Mouse (Mus musculus): ENCODE measurements around the gene C4b. TPM values are rescaled to one million over a fixed set of nuclear protein-coding genes. Genes with fewer than 3 reads are reported as not detected.

Gene C4b
- polyA plus RNA-seq, 1 experiment = 8.5 TPM

DNA sequence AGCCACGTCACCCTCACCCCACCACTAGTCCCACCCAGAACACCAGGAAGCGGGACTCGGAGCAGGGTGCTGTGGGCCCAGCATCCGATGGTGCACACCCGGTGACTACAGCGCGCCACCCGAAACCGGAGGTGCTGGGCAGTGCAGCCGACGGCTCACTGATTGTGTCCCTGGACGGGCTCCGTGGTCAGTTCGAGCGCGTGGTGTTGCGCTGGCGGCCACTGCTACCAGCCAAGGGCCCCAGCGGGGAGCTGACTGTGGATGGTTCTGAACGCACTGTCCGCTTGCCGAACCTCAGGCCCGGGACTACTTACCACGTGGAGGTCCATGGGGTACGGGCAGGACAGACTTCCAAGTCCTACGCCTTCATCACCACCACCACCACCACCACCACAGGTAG, 63.5 kb downstream of the C4b start:
- H3K4me1 ChIP-seq (ENCODE audit: control insufficient read depth, insufficient read depth, low read length) = peaks cover under 1% of the 10 kb centered on the region; the same call in 1 of the 2 replicates
- H3K27me3 ChIP-seq (ENCODE audit: control insufficient read depth, insufficient read depth, low read length) = no peaks in the 10 kb centered on the region
- no peak overlapping the region for H3K27ac ChIP-seq (ENCODE audit: insufficient read depth, low read length)
- TF ChIP-seq CTCF (IDR thresholded peaks at IDR 0.05; ENCODE audit: borderline replicate concordance, insufficient read depth, low read depth, low read length) (no peak), POLR2A (IDR thresholded peaks at IDR 0.05; ENCODE audit: borderline replicate concordance, insufficient read depth, low read length) (no peak)
- DNase-seq = no peak
- 80% methylated on average over 26 of the region's 26 CpGs for WGBS
- no peak overlapping the region for H3K4me3 ChIP-seq (replicated peaks; ENCODE audit: insufficient read depth, low read depth, low read length)

Other genes starting within 250 kb of the C4b start
- gene Btnl6, start 226.5 kb downstream of the C4b start, polyA plus RNA-seq (2012; rRNA removed) = not detected in 2 replicates
- 3.8 and 4.3 TPM in 2 replicates for gene Notch4, start 179.6 kb downstream of the C4b start, polyA plus RNA-seq (2012; rRNA removed)
- 2.6 and 3.1 TPM in 2 replicates for gene Gpsm3, start 154.1 kb downstream of the C4b start, polyA plus RNA-seq (2012; rRNA removed)
- 69.5 and 72.3 TPM in 2 replicates for gene Pbx2, start 152.6 kb downstream of the C4b start, polyA plus RNA-seq (2012; rRNA removed)
- gene Ager, start 146.0 kb downstream of the C4b start, polyA plus RNA-seq (2012; rRNA removed) = 1.4 and 1.8 TPM in 2 replicates
- gene Rnf5, start 140.2 kb downstream of the C4b start, polyA plus RNA-seq (2012; rRNA removed) = 125 and 137 TPM in 2 replicates
- gene Agpat1, start 139.6 kb downstream of the C4b start, polyA plus RNA-seq (2012; rRNA removed) = 172 and 179 TPM in 2 replicates
- gene Egfl8, start 127.9 kb downstream of the C4b start, polyA plus RNA-seq (2012; rRNA removed) = 6.3 and 7.4 TPM in 2 replicates
- 57.3 and 66.9 TPM in 2 replicates for gene Ppt2, start 115.4 kb downstream of the C4b start, polyA plus RNA-seq (2012; rRNA removed)
- gene Prrt1, start 114.3 kb downstream of the C4b start, polyA plus RNA-seq (2012; rRNA removed) = 194 and 222 TPM in 2 replicates
- gene Fkbpl, start 99.1 kb downstream of the C4b start, polyA plus RNA-seq (2012; rRNA removed) = 7.4 and 8.5 TPM in 2 replicates
- 61.4 and 69.4 TPM in 2 replicates for gene Atf6b, start 96.7 kb downstream of the C4b start, polyA plus RNA-seq (2012; rRNA removed)
- 1.6 and 1.8 TPM in 2 replicates for gene Tnxb, start 73.3 kb downstream of the C4b start, polyA plus RNA-seq (2012; rRNA removed)
- not detected in 2 replicates for gene Cyp21a1, start 60.7 kb upstream of the C4b start, polyA plus RNA-seq (2012; rRNA removed)
- gene Stk19, start 93.1 kb upstream of the C4b start, polyA plus RNA-seq (2012; rRNA removed) = 52.9 TPM in 2 replicates
- gene Dxo, start 93.1 kb upstream of the C4b start, polyA plus RNA-seq (2012; rRNA removed) = 59.6 and 62.5 TPM in 2 replicates
- 77.4 and 87.2 TPM in 2 replicates for gene Skiv2l, start 106.3 kb upstream of the C4b start, polyA plus RNA-seq (2012; rRNA removed)
- 47.2 and 47.9 TPM in 2 replicates for gene Nelfe, start 106.5 kb upstream of the C4b start, polyA plus RNA-seq (2012; rRNA removed)
- gene Cfb, start 118.6 kb upstream of the C4b start, polyA plus RNA-seq (2012; rRNA removed) = 0.14 and 0.20 TPM in 2 replicates
- 8.2 and 8.3 TPM in 2 replicates for gene Zbtb12, start 135.6 kb upstream of the C4b start, polyA plus RNA-seq (2012; rRNA removed)
- gene Gm20547, start 138.2 kb upstream of the C4b start, polyA plus RNA-seq (2012; rRNA removed) = 0.08 and 0.10 TPM in 2 replicates
- gene C2, start 154.4 kb upstream of the C4b start, polyA plus RNA-seq (2012; rRNA removed) = 2.3 and 2.9 TPM in 2 replicates
- gene Ehmt2, start 154.6 kb upstream of the C4b start, polyA plus RNA-seq (2012; rRNA removed) = 174 and 182 TPM in 2 replicates
- 0.05 TPM in 1 of 2 replicates, not detected in the other for gene Slc44a4, start 170.6 kb upstream of the C4b start, polyA plus RNA-seq (2012; rRNA removed)
- 58.7 and 60.9 TPM in 2 replicates for gene Neu1, start 187.4 kb upstream of the C4b start, polyA plus RNA-seq (2012; rRNA removed)
- gene Hspa1b, start 215.4 kb upstream of the C4b start, polyA plus RNA-seq (2012; rRNA removed) = 4.6 and 9.2 TPM in 2 replicates
- not detected in 2 replicates for gene Gm20481, start 226.0 kb upstream of the C4b start, polyA plus RNA-seq (2012; rRNA removed)
- 10.5 and 14.9 TPM in 2 replicates for gene Hspa1a, start 228.3 kb upstream of the C4b start, polyA plus RNA-seq (2012; rRNA removed)
- 0.49 and 0.89 TPM in 2 replicates for gene Hspa1l, start 228.8 kb upstream of the C4b start, polyA plus RNA-seq (2012; rRNA removed)
- 56.2 and 63.7 TPM in 2 replicates for gene Lsm2, start 238.0 kb upstream of the C4b start, polyA plus RNA-seq (2012; rRNA removed)

All from cerebellum, adult 2 months (tissue).